Mouse (Mus musculus) brain, embryonic 18.5 days (tissue): Measurements from ENCODE around the gene Ryr3.

Source experiments
- DNase-seq: peaks from one replicate; pipeline ENCODE4 v3.0.0-alpha.2; 2012; ENCODE audit warnings: low read depth, low spot score

Ryr3 gene

GRCm38 (mm10) chr2:112799351-112799994, 417.4 kb downstream of the Ryr3 start:
- DNase-seq: no peak

- no peak for DNase-seq
Measured at GRCm38 (mm10) chr2:112781631-112782030, 435.3 kb downstream of the Ryr3 start.

- DNase-seq: peak; percentile 47
Measured at GRCm38 (mm10) chr2:112774762-112775161, 442.1 kb downstream of the Ryr3 start.

GRCm38 (mm10) chr2:112767665-112768064, 449.2 kb downstream of the Ryr3 start:
- peak; percentile 16 for DNase-seq

DNA sequence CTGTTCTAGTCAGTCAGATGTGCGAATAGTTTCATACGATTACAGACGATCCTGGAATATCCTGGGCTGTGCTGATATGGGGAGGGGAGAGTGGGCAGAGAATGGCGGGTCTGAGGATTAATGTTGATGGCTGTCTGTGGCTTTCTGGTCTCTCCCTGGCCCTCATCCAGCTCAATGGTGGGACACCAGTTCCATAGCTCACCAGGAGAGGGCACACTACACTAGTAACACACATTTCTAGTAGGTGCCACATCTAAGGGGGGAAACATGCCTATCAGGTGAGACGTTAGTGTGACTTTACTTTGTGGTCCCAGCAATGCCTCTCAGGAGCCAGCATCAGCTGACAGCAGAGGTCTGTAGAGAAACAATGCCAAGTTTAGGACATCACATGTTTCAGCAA, 451.9 kb downstream of the Ryr3 start:
- no peak for DNase-seq

DNA sequence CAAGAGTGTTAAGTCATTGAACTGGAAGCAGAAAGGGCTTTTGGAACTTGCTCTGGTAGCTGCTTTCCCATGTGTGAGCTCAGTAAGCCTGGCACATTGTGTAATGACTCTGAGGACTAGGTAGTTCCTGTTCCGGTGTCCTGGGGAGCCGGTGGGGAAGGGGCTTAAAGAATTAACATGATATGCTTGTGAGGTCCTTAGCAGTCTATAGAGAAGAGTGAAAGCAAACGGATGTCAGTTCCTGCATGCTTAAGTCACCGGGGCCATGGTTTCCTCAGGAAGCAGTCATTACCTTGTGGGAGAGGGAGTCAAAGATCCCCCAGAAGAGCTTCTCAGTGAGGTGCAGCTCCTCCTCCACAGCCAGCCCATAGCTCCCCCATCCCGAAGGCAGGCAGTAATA, 452.6 kb downstream of the Ryr3 start:
- no peak for DNase-seq

- DNase-seq: no peak
Measured at GRCm38 (mm10) chr2:112762006-112762405, 454.9 kb downstream of the Ryr3 start.

DNA sequence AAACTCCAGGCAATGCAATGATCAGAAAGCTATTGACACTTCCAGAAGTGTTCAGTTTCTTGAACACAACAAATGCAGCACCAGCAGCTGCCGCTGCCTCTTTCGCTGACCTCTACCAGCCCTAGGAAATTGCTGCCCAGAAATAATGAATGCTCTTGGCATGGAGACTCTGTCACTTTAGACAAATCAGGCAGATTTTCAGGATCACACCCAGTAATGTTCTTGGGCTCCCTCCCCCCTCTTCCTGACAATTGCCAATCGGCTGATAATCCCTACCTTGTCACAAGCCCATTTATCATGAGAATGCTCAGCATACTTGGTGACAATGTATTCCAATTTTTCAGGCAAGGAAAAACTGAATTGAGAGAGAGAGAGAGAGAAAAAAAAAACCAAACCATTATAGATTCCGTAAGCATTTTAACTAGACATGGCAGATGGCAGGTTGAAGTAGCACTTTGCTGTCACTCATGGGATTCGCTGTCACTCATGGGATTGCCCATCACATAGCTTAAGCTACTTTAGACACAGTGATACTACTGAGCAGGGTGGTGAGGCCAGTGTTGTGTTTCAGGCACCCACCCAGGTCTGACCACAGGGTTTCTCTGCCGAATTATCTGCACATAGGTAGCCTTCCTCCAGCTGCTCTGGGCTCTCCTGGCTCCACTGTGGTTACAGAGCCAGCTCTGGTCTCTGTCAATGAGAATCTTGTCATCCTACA, 455.5 kb downstream of the Ryr3 start:
- DNase-seq: peak; percentile 22

DNA sequence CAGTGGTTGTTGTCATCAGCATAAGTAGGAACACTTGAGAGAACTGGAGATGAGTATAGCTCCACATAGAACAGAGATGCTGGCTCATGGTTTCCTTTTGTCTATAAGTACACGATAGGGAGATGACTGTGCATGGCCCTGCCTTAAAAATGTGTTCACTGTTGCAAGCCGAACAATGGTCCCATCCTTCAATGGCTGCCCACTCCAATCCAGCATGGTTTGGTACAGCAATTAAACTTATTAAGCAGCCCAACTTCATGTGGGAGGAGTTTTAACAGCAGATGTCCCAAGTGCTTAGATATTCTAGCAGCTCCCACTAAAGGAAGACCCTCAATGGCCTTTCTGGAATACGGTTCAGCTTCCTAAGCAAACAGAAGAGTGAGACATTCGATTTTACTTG, 456.2 kb downstream of the Ryr3 start:
- DNase-seq: no peak

- no peak for DNase-seq
Measured at GRCm38 (mm10) chr2:112759678-112760077, 457.2 kb downstream of the Ryr3 start.

- DNase-seq: no peak
Measured at GRCm38 (mm10) chr2:112758732-112759131, 458.2 kb downstream of the Ryr3 start.

- no peak for DNase-seq
Measured at GRCm38 (mm10) chr2:112753316-112753715, 463.6 kb downstream of the Ryr3 start.

DNA sequence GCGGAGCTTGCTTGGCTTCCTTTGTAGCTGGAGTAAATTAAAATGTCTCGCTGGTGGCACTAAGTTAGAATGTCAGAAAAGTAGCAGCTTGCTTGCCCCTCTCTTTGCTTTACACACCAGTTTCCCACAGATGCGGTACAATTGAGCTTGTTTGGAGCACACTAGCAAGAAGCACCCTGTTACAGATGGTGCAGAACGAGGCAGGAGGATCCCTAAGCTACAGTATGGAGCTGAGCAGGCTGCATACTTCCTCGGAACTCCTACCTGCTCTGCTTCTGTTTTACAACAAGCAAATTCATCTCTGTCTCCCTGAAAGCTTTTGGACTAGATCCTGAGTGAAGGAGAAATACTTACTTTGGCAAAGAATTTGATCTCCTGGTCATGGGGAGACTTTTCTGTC, 465.5 kb downstream of the Ryr3 start:
- DNase-seq: no peak

GRCm38 (mm10) chr2:112748532-112748931, 468.4 kb downstream of the Ryr3 start:
- DNase-seq: peak; percentile 28

GRCm38 (mm10) chr2:112732942-112733341, 484.0 kb downstream of the Ryr3 start:
- no peak for DNase-seq

DNA sequence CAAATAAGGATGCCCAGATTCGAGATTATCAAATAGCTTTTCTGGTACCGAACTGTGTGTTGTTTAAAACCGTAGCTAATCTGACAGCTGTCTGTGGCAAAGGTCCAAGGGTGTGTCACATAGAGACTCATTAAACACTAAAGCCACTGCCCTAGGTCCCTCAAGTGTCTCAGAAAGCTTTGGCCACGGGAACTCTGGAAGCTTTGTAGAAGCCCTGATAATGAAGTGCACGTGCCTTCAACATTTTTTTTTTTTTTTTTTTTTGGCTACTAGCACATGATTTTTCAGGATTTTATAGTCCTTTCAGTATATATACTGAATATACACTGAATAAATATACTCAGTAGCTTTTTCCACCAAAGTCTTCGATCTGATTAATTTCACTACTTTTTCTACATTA, 489.1 kb downstream of the Ryr3 start:
- DNase-seq: no peak

DNA sequence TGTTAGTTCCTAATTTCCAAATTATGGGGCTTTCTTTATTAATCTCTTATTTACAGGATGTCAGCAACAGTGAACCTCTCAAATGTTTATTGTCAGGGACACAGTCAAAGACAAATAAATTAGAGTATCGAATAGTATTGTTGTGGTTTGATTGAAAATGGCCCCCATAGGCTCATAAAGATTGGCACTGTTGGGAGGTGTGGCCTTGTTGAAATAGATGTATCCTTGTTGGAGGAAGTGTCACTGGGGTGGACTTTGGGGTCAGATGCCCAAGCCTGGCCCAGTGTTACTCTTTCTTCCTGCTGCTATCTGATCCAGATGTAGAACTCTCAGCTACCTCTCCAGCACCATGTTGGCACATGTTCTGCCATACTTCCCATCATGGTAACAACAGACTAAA, 495.7 kb downstream of the Ryr3 start:
- no peak for DNase-seq

GRCm38 (mm10) chr2:112720715-112721114, 496.2 kb downstream of the Ryr3 start:
- DNase-seq: no peak

- no peak for DNase-seq
Measured at GRCm38 (mm10) chr2:112714648-112715047, 502.2 kb downstream of the Ryr3 start.

GRCm38 (mm10) chr2:112681817-112682216, 535.1 kb downstream of the Ryr3 start:
- no peak for DNase-seq

- DNase-seq: no peak
Measured at GRCm38 (mm10) chr2:112677246-112677645, 539.6 kb downstream of the Ryr3 start.

DNA sequence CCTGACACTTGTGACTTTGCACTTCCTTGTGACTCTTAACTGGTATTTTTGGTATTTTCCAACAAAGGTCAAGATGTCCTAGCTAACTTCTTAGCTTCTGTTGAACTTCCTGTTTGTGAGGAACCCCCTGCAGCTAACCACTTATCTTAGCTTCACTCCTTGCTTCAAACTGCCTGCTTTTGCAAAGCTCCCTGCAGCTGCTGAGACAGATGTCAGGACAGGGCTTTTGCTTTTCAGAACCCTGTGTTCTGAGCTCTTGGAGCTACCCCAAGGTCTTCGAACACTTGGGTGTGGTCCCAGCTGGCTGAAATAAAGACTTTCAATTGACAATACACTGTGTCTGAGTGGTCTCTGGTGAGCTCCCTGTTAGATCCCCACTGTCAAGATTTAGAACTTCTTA, 540.2 kb downstream of the Ryr3 start:
- DNase-seq: no peak

GRCm38 (mm10) chr2:112676175-112676574, 540.7 kb downstream of the Ryr3 start:
- DNase-seq: no peak
